Mouse (Mus musculus) induced T-regulatory cell, adult 2 months (primary cell): ENCODE measurements at regions not wholly inside any gene's neighbourhood (a gene's known extent, or its start where the extent isn't known, plus 50 kb on each side); places are given as distances from the start of the nearest gene placed in this dataset.
A peak's percentile ranks its signal among the peaks of the same experiment; 100 is the strongest.

ENCODE experiments used
- DNase-seq: peaks from one replicate; pipeline ENCODE4 v3.0.0-alpha.2; 2012; ENCODE audit warnings: low read depth

DNA sequence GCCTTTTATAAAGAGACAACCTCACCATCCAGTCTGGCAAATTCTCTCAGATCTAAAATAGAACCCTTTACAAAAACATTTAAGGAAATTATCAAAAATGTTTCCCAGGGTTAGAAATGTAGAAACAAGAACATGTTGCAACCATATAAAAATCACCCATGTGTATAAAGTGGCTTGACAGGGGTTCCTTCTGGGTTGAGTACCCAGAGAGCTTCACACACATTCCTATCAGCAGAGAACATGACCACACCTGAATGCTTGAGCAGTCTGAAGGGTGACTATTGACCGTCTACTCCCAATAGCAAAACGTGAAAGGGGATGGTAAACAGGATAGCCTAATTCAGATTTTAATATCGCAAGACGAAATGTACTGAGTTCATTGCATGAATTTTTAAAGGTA lies 57.8 kb upstream of the Zfand5 start:
- no peak for DNase-seq

GRCm38 (mm10) chr19:21193461-21193860 lies 78.6 kb upstream of the Zfand5 start:
- no peak for DNase-seq

DNA sequence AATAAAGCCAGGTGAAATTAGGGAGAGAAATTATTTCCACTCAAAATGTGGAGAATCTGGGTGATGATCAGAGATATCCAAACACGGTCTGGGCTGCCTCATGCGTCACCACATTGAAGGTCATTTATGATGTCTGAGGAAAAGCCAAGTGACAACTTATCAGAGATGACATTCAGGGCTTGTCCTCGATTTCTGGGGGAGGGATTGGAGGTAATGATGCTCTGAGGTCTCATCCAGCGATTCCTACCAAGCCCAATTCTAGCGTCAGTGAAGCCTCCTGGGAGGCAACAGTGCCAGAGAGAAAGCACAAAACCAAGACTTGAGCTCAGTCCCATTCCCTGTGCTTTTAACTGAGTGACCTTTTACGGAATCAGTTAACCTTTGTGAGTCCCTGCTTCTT lies 79.5 kb upstream of the Zfand5 start:
- no peak for DNase-seq

- no peak for DNase-seq
Observed at GRCm38 (mm10) chr19:21189216-21189615, 82.9 kb upstream of the Zfand5 start.

GRCm38 (mm10) chr19:21186656-21187055 lies 85.4 kb upstream of the Zfand5 start:
- DNase-seq = no peak

DNA sequence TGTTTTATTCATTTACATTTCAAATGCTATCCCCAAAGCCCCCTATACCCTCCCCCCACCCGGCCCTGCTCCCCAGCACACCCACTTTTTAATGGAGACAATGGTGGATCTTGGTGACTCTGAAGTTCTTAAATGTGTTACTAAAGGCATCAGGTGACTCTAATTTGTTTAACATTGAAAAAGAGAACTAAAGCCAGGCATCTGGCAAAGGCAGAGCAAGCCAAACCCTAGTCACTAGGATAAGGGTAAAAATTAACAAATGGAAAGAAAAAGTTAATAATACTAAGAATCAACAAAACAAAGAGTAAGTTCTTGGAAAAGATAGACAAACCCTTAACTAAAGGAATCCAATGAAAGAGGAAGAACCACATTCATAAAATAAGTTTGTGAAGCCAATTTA lies 86.1 kb upstream of the Zfand5 start:
- DNase-seq = no peak

DNA sequence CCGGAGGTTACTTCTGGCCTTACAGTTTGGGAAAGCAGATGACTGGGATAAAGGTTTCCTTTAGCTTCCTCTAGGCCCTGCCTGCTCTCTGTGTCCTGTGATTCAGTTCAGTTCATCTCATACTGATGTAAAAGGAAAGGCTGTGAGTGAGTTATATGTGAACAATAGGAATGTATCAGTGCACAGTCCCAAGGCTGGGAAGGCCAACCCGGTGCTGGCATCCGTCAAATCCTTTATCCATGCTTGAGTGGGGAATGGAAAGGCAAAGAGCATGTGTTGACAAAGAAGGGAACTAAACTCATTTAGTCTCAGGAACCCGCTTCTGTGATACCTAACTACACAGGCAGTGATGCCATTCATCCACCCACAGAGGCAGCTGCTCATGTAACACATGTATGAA lies 89.0 kb upstream of the Zfand5 start:
- no peak for DNase-seq

GRCm38 (mm10) chr19:21179886-21180285 lies 92.2 kb upstream of the Zfand5 start:
- DNase-seq = no peak

GRCm38 (mm10) chr19:21175426-21175831 lies 96.6 kb upstream of the Zfand5 start:
- DNase-seq = no peak

DNA sequence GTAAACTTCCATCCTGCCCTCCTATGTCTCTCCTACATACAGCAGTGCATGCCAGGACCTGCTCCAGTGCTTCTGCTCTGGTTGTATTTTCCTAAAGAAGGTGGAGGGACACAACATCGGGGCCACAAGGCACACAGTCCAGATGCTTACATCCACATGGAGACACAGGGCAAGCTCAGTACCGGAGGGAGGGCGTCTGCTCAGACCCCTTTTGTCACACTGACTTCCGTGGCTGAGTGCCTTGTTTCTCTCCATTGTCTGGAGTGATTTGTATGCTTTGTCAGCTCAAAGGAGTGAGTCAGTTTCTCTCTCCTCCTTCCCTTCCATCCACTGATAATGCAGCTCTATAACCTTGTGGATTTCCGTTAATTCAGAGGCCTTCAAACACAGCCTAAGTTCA lies 97.4 kb upstream of the Zfand5 start:
- DNase-seq = no peak

- peak; percentile 6 for DNase-seq
Observed at GRCm38 (mm10) chr19:21173896-21174483, 98.1 kb upstream of the Zfand5 start.

GRCm38 (mm10) chr19:21171191-21171590 lies 100.9 kb upstream of the Zfand5 start:
- no peak for DNase-seq

GRCm38 (mm10) chr19:21170785-21171184 lies 101.3 kb upstream of the Zfand5 start:
- no peak for DNase-seq

DNA sequence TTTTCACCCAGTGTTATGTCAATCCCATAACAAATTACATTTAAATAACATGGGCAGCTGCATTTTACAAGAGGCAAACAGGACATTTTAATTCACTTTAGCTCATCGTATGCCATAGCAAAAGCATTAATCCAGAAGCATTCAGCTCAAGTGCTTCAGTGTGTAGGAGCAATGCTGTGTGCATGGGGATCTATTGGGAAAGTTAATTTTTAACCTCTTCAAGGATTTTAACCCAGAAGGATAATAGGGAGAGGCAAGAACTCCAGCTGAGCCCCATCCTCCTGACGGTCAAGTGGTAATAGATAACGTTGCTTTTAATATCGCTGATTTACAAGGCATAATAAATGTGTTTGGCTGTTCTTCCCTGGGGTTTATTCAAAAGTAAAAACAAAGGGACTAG lies 105.1 kb upstream of the Zfand5 start:
- DNase-seq = no peak

DNA sequence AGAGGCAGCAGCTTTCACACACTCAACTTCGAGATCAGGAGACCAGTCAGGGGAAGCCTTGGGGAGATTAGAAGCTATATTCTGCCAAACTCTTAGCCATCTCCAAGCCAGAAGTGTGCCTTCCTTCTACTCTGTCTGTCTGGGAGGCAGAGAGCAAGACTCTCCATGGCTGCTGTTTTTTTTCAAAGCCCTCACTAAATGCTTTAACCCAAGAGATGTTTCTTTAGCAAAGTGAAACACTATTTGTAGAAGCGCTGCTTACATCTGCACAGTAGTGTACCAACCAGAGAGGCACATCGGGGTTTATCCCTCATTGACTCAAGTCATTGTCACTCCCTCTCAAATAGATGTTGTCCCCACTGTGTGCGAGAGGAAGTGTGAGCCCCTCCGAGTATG lies 105.6 kb upstream of the Zfand5 start:
- DNase-seq = no peak

- no peak for DNase-seq
Observed at GRCm38 (mm10) chr19:21165763-21166464, 106.2 kb upstream of the Zfand5 start.

DNA sequence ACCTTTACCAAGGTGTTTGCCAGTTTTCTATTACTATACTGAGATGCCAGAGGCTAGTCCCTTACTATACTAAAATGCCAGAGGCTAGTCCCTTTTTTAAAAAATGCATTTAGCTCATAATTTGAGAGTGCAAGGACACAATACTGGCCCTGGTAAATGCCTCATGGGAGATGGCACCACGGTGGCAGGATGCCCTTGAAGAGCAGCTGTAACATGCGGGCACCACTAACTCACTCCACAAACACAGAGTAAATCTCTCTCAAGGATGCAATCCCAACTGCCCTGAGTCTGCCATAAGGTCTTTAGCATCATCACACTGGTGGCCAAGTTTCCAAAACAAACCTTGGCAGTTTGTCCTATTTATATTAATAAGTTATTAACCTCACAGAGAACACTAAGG lies 108.1 kb upstream of the Zfand5 start:
- DNase-seq = no peak

- no peak for DNase-seq
Observed at GRCm38 (mm10) chr19:21160946-21161345, 111.1 kb upstream of the Zfand5 start.

DNA sequence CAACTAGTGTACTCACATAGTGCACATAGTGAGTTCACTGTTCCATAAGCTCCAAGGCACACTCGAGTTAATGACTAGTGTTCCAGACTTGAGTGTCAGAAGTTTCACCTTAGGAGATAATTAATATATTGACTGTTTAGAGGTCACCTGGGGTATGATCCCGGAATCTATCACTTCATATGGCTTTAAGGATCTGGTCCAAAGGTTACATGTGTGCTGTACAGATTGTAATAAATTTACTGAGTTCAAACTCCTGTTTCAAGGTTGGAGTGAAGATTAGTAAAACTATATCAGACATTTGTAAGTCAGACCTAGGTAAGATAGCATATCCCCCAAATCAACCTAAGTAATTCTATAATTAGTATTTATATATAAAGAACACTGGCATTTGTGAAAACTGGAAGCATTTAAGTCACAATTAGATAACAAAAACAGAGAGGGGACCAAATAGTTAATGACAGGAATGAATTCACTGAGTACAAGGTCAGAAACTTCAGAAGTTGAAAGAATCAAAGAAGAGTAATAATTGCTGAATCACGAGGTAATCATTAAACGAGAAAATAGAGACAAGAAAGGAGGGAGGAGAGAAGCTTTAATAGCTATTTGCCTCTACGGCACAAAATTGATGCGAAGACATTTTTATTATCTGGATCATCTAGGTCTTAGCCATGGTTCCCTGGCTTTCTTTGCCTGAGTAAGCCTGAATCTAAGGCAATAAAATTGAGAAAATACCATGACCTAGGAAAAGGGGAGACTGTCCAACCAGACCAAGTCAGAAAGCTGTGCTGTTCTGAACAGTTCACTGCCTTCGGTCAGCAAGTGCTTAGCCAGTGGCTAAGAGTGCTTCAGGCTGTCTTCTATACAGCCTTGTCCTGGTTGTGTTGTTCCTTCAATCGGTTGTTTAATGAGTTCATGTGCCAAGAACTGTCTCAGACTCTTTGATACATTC lies 112.6 kb upstream of the Zfand5 start:
- DNase-seq = no peak

DNA sequence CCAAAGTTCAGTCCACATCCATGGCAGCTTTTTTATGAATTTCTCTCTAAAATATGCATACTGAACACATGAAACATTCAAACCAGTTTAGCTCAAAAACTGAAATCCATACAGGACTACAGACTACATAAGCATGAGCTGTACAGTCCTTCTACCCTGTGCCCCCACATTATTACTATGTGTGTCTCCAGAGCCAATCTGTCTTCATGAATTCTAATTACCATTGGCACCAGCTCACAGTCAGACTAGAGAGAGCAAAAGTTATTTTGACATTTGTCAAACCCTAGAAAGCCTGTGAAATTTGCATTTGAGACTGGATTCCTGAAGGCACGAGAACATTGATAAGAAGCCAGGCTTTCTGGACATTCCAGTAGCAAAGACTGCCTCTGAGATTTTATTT lies 117.9 kb upstream of the Zfand5 start:
- DNase-seq = no peak

- DNase-seq = no peak
Observed at GRCm38 (mm10) chr19:21152027-21152426, 120.1 kb upstream of the Zfand5 start.

DNA sequence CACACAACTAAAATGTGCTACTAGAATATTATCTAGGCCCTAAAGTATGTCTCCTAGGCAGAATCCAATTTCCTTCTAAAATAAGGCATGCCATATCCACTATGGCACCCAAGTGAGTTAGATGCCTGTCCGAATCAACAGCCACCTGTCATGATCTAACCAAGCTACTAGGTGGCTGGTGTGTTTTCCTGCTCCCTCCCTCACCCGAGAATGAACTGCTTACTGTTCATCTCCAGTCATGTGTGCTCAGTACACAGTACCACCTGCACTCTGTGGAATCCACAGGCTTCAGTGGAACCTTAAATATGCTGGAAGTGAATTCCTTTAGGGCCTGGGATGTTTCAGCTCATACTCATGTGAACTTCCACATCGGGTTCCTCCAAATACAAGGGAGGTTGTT lies 121.2 kb upstream of the Zfand5 start:
- no peak for DNase-seq

DNA sequence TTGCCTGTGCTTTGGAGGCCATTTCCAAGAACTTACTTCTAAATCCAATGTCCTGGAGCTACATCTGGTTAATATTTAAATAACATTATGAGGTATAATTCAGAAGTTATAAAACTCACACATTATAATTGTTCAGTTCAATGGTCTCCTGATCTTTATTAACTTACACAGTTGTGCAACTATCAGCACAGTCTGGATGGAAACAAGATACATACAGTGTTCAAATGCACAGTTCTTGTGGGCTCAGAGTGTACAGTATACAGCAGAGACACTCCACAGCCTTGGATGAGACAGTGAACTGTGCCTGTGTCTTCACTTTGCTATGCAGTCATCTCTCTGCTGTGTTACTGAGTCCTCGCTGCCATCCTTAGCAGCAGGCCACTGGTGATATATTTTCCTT lies 121.8 kb upstream of the Zfand5 start:
- DNase-seq = no peak
